Mouse (Mus musculus): Measurements from ENCODE around the gene Heg1. TPM values are rescaled to one million over a fixed set of nuclear protein-coding genes. Genes with fewer than 3 reads are reported as not detected.

Gene Heg1
- polyA plus RNA-seq, 1 experiment from 2014 or later, result 17.7 TPM

- H3K9me3 ChIP-seq (ENCODE audit: control insufficient read depth, low read length), result no peaks in the 10 kb centered on the region
- 57% methylated on average over 5 of the region's 5 CpGs for WGBS
- no peak overlapping the region for H3K4me2 ChIP-seq
- no peak for DNase-seq (ENCODE audit: low spot score)
- H3K27ac ChIP-seq (ENCODE audit: low read depth, low read length), result no peak overlapping the region
- ATAC-seq (replicated peaks; ENCODE audit: low FRiP score), result peak; percentile 81
- H3K4me3 ChIP-seq (ENCODE audit: low read depth, low read length), result no peak overlapping the region
- peaks cover 14% of the 10 kb centered on the region for H3K4me1 ChIP-seq (replicated peaks; ENCODE audit: control insufficient read depth, insufficient read depth, low read length)
- no peak overlapping the region for H3K9ac ChIP-seq (ENCODE audit: low read depth, low read length)
- H3K27me3 ChIP-seq (replicated peaks; ENCODE audit: control insufficient read depth, insufficient read depth, low read length), result no peaks in the 10 kb centered on the region
- H3K36me3 ChIP-seq (ENCODE audit: control insufficient read depth, insufficient read depth, low read length), result no peaks in the 10 kb centered on the region
Observed at GRCm38 (mm10) chr16:33772809-33773208, 88.6 kb downstream of the Heg1 start.

- Histone ChIP-seq H3K4me2 (no peak overlapping the region), H3K27me3 (replicated peaks; ENCODE audit: control insufficient read depth, insufficient read depth, low read length) (no peaks in the 10 kb centered on the region), H3K9me3 (ENCODE audit: control insufficient read depth, low read length) (no peaks in the 10 kb centered on the region), H3K4me3 (ENCODE audit: low read depth, low read length) (no peak overlapping the region), H3K9ac (ENCODE audit: low read depth, low read length) (no peak overlapping the region), H3K4me1 (replicated peaks; ENCODE audit: control insufficient read depth, insufficient read depth, low read length) (peaks cover 14% of the 10 kb centered on the region), H3K27ac (ENCODE audit: low read depth, low read length) (no peak overlapping the region), H3K36me3 (ENCODE audit: control insufficient read depth, insufficient read depth, low read length) (no peaks in the 10 kb centered on the region)
- DNase-seq (ENCODE audit: low spot score), result no peak
- no peak for ATAC-seq (replicated peaks; ENCODE audit: low FRiP score)
- 67% methylated on average over 3 of the region's 3 CpGs for WGBS
Observed at GRCm38 (mm10) chr16:33774972-33775371, 90.8 kb downstream of the Heg1 start.

- H3K27me3 ChIP-seq (replicated peaks; ENCODE audit: control insufficient read depth, insufficient read depth, low read length), result no peaks in the 10 kb centered on the region
- H3K4me3 ChIP-seq (ENCODE audit: low read depth, low read length), result no peak overlapping the region
- H3K4me2 ChIP-seq, result no peak overlapping the region
- H3K9ac ChIP-seq (ENCODE audit: low read depth, low read length), result no peak overlapping the region
- H3K4me1 ChIP-seq (replicated peaks; ENCODE audit: control insufficient read depth, insufficient read depth, low read length), result peaks cover 14% of the 10 kb centered on the region
- H3K9me3 ChIP-seq (ENCODE audit: control insufficient read depth, low read length), result no peaks in the 10 kb centered on the region
- H3K27ac ChIP-seq (ENCODE audit: low read depth, low read length), result no peak overlapping the region
- DNase-seq (ENCODE audit: low spot score) (no peak), ATAC-seq (replicated peaks; ENCODE audit: low FRiP score) (no peak; the same call in 1 of the 2 replicates)
- WGBS, result 77% methylated on average over 1 of the region's 1 CpGs
- H3K36me3 ChIP-seq (ENCODE audit: control insufficient read depth, insufficient read depth, low read length), result no peaks in the 10 kb centered on the region
Observed at GRCm38 (mm10) chr16:33775733-33776335, 91.7 kb downstream of the Heg1 start.

- no peak overlapping the region for H3K4me3 ChIP-seq (ENCODE audit: low read depth, low read length)
- DNase-seq (ENCODE audit: low spot score), result no peak
- H3K4me2 ChIP-seq, result no peak overlapping the region
- no peaks in the 10 kb centered on the region for H3K36me3 ChIP-seq (ENCODE audit: control insufficient read depth, insufficient read depth, low read length)
- H3K4me1 ChIP-seq (replicated peaks; ENCODE audit: control insufficient read depth, insufficient read depth, low read length), result peaks cover 19% of the 10 kb centered on the region
- 62% methylated on average over 7 of the region's 7 CpGs for WGBS
- no peaks in the 10 kb centered on the region for H3K27me3 ChIP-seq (replicated peaks; ENCODE audit: control insufficient read depth, insufficient read depth, low read length)
- no peak for ATAC-seq (replicated peaks; ENCODE audit: low FRiP score)
- no peak overlapping the region for H3K9ac ChIP-seq (ENCODE audit: low read depth, low read length)
- no peaks in the 10 kb centered on the region for H3K9me3 ChIP-seq (ENCODE audit: control insufficient read depth, low read length)
- no peak overlapping the region for H3K27ac ChIP-seq (ENCODE audit: low read depth, low read length)
Observed at GRCm38 (mm10) chr16:33776766-33777529, 92.8 kb downstream of the Heg1 start.

DNA sequence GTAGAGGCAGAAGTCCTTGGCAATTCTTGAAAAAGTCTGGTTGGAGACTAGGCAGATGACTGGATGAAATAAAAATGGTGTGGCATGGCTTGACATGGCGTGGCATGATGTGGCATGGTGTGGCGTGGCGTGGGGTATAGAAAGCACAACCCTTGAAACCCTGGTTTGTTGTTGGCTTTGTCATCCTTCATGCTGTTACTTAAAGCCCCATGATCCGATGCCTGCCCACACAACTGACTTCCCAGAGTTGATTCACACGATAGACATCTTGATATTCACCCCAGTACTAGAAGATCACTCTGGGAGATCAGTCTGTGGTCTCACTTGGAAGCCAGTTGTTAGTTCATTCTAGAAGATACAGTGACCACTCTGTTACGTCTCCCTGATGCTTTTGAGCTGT is 93.4 kb downstream of the Heg1 start:
- Histone ChIP-seq H3K27me3 (replicated peaks; ENCODE audit: control insufficient read depth, insufficient read depth, low read length) (no peaks in the 10 kb centered on the region), H3K4me3 (ENCODE audit: low read depth, low read length) (no peak overlapping the region), H3K4me2 (no peak overlapping the region), H3K36me3 (ENCODE audit: control insufficient read depth, insufficient read depth, low read length) (no peaks in the 10 kb centered on the region), H3K9ac (ENCODE audit: low read depth, low read length) (no peak overlapping the region), H3K27ac (ENCODE audit: low read depth, low read length) (no peak overlapping the region), H3K4me1 (replicated peaks; ENCODE audit: control insufficient read depth, insufficient read depth, low read length) (peaks cover 23% of the 10 kb centered on the region), H3K9me3 (ENCODE audit: control insufficient read depth, low read length) (no peaks in the 10 kb centered on the region)
- DNase-seq (ENCODE audit: low spot score) (no peak), ATAC-seq (replicated peaks; ENCODE audit: low FRiP score) (no peak)
- 85% methylated on average over 6 of the region's 6 CpGs for WGBS

- Histone ChIP-seq H3K4me1 (replicated peaks; ENCODE audit: control insufficient read depth, insufficient read depth, low read length) (peaks cover 16% of the 10 kb centered on the region), H3K27ac (ENCODE audit: low read depth, low read length) (peak overlapping the region; percentile 68), H3K9me3 (ENCODE audit: control insufficient read depth, low read length) (no peaks in the 10 kb centered on the region), H3K9ac (ENCODE audit: low read depth, low read length) (no peak overlapping the region), H3K4me3 (ENCODE audit: low read depth, low read length) (no peak overlapping the region), H3K36me3 (ENCODE audit: control insufficient read depth, insufficient read depth, low read length) (no peaks in the 10 kb centered on the region), H3K27me3 (replicated peaks; ENCODE audit: control insufficient read depth, insufficient read depth, low read length) (no peaks in the 10 kb centered on the region), H3K4me2 (no peak overlapping the region; the same call in 1 of the 2 replicates)
- ATAC-seq (replicated peaks; ENCODE audit: low FRiP score) (peak; percentile 63; the same call in 1 of the 2 replicates), DNase-seq (ENCODE audit: low spot score) (no peak)
- WGBS, result 35% methylated on average over 5 of the region's 5 CpGs
Observed at GRCm38 (mm10) chr16:33781789-33782728, 97.9 kb downstream of the Heg1 start.

DNA sequence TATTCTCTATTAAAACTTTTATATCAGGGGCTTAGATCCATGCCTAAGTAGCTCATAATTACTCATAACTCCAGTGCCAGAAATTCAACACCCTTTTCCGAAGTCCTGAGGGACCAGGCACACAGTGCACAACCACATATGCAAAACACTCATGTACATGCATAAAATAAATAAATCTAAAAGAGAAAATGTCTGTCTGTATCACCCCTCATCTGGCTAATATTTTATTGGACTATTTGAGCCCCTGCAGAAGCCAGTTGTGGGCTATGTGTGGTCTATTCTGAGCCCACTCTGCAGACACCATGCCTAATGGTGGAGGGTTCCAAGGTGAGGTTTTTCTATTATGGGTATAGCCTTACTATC is 98.5 kb downstream of the Heg1 start:
- H3K27ac ChIP-seq (ENCODE audit: low read depth, low read length), result peak overlapping the region; percentile 68
- peaks cover 16% of the 10 kb centered on the region for H3K4me1 ChIP-seq (replicated peaks; ENCODE audit: control insufficient read depth, insufficient read depth, low read length)

DNA sequence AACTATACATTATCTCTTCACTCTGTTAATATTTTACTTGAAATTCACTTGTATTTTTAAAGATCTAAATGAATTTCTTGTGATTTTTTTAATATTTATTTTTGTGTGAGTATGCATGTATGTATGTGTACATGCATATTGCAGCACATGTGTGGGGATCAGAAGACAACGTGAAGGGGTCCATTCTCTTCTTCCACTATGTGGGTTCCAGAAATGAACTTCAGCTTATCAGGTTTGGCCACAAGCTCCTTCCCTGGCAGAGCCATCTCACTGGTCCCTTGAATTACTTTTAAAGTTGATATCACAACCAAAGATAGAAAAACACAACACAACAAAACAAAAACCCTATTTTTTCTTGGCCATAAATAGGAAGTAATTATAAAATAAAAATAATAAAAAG is 100.4 kb downstream of the Heg1 start:
- no peak overlapping the region for H3K4me2 ChIP-seq
- no peaks in the 10 kb centered on the region for H3K36me3 ChIP-seq (ENCODE audit: control insufficient read depth, insufficient read depth, low read length)
- 34% methylated on average over 1 of the region's 1 CpGs for WGBS
- peaks cover 16% of the 10 kb centered on the region for H3K4me1 ChIP-seq (replicated peaks; ENCODE audit: control insufficient read depth, insufficient read depth, low read length)
- H3K9ac ChIP-seq (ENCODE audit: low read depth, low read length), result no peak overlapping the region
- H3K4me3 ChIP-seq (ENCODE audit: low read depth, low read length), result no peak overlapping the region
- H3K27me3 ChIP-seq (replicated peaks; ENCODE audit: control insufficient read depth, insufficient read depth, low read length), result no peaks in the 10 kb centered on the region
- DNase-seq (ENCODE audit: low spot score), result no peak
- H3K9me3 ChIP-seq (ENCODE audit: control insufficient read depth, low read length), result no peaks in the 10 kb centered on the region
- no peak for ATAC-seq (replicated peaks; ENCODE audit: low FRiP score)
- H3K27ac ChIP-seq (ENCODE audit: low read depth, low read length), result peak overlapping the region; percentile 80; the same call in 1 of the 2 replicates

More for the DNA sequence above, 98.5 kb downstream of the Heg1 start:
- Histone ChIP-seq H3K36me3 (ENCODE audit: control insufficient read depth, insufficient read depth, low read length) (no peaks in the 10 kb centered on the region), H3K9me3 (ENCODE audit: control insufficient read depth, low read length) (no peaks in the 10 kb centered on the region), H3K4me2 (no peak overlapping the region; the same call in 1 of the 2 replicates), H3K9ac (ENCODE audit: low read depth, low read length) (no peak overlapping the region), H3K27me3 (replicated peaks; ENCODE audit: control insufficient read depth, insufficient read depth, low read length) (no peaks in the 10 kb centered on the region), H3K4me3 (ENCODE audit: low read depth, low read length) (no peak overlapping the region)
- ATAC-seq (replicated peaks; ENCODE audit: low FRiP score), result no peak
- 43% methylated on average over 1 of the region's 1 CpGs for WGBS
- no peak for DNase-seq (ENCODE audit: low spot score)
